Mouse (Mus musculus): Measurements from ENCODE around the gene P2rx5. TPM values are rescaled to one million over a fixed set of nuclear protein-coding genes. Genes with fewer than 3 reads are reported as not detected.

P2rx5 gene
- polyA plus RNA-seq, 1 experiment from 2014 or later, result 0.08 TPM

GRCm38 (mm10) chr11:73199879-73200278 is 39.7 kb downstream of the P2rx5 start:
- H3K4me2 ChIP-seq, result peak overlapping the region; percentile 66
- no peaks in the 10 kb centered on the region; the same call in 1 of the 2 replicates for H3K36me3 ChIP-seq (ENCODE audit: control insufficient read depth, insufficient read depth, low read length)
- no peak overlapping the region for H3K27ac ChIP-seq (ENCODE audit: low read depth, low read length)
- peak overlapping the region; percentile 52 for H3K4me3 ChIP-seq (ENCODE audit: low read depth, low read length)
- WGBS, result 5% methylated on average over 12 of the region's 12 CpGs
- peaks cover 6% of the 10 kb centered on the region; the same call in 1 of the 2 replicates for H3K4me1 ChIP-seq (ENCODE audit: control insufficient read depth, insufficient read depth, low read length)
- no peaks in the 10 kb centered on the region for H3K27me3 ChIP-seq (ENCODE audit: control insufficient read depth, insufficient read depth, low read length)
- ATAC-seq (ENCODE audit: low FRiP score), result no peak
- H3K9ac ChIP-seq (ENCODE audit: low read length), result peak overlapping the region; percentile 68
- DNase-seq (ENCODE audit: low spot score, missing footprints), result no peak
- H3K9me3 ChIP-seq (ENCODE audit: control insufficient read depth, low read length), result no peaks in the 10 kb centered on the region

GRCm38 (mm10) chr11:73201021-73201420 is 40.8 kb downstream of the P2rx5 start:
- WGBS, result 75% methylated on average over 2 of the region's 2 CpGs
- ATAC-seq (ENCODE audit: low FRiP score) (no peak), DNase-seq (ENCODE audit: low spot score, missing footprints) (no peak)
- no peak overlapping the region for H3K9ac ChIP-seq (ENCODE audit: low read length)
- H3K27me3 ChIP-seq (ENCODE audit: control insufficient read depth, insufficient read depth, low read length), result no peaks in the 10 kb centered on the region
- peaks cover 6% of the 10 kb centered on the region; the same call in 1 of the 2 replicates for H3K4me1 ChIP-seq (ENCODE audit: control insufficient read depth, insufficient read depth, low read length)
- H3K36me3 ChIP-seq (ENCODE audit: control insufficient read depth, insufficient read depth, low read length), result no peaks in the 10 kb centered on the region
- H3K9me3 ChIP-seq (ENCODE audit: control insufficient read depth, low read length), result no peaks in the 10 kb centered on the region
- no peak overlapping the region for H3K4me2 ChIP-seq
- H3K4me3 ChIP-seq (ENCODE audit: low read depth, low read length), result no peak overlapping the region
- no peak overlapping the region for H3K27ac ChIP-seq (ENCODE audit: low read depth, low read length)

DNA sequence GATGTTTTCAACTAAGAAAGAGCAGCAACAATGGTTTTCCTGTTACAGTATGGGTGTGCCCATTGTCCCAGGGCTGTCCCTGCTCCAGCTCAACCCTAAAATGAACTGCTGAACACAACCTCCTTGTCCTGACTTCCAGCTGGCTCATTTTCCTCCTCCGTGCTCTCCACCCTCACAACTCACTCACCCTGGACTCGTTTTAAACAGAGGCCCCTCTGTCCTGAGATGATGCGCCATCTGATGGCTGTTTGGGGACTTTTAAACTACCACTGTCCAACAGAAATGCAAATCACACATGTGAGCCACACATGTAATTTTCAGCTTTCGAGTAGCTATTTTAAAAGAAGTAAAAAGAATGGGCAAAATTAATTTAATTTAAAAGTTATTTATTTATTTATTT is 41.4 kb downstream of the P2rx5 start:
- Histone ChIP-seq H3K4me3 (ENCODE audit: low read depth, low read length) (no peak overlapping the region), H3K27ac (ENCODE audit: low read depth, low read length) (no peak overlapping the region), H3K9me3 (ENCODE audit: control insufficient read depth, low read length) (no peaks in the 10 kb centered on the region), H3K4me1 (ENCODE audit: control insufficient read depth, insufficient read depth, low read length) (peaks cover 6% of the 10 kb centered on the region; the same call in 1 of the 2 replicates), H3K4me2 (no peak overlapping the region), H3K9ac (ENCODE audit: low read length) (no peak overlapping the region), H3K27me3 (ENCODE audit: control insufficient read depth, insufficient read depth, low read length) (no peaks in the 10 kb centered on the region), H3K36me3 (ENCODE audit: control insufficient read depth, insufficient read depth, low read length) (no peaks in the 10 kb centered on the region)
- DNase-seq (ENCODE audit: low spot score, missing footprints), result no peak
- no peak for ATAC-seq (ENCODE audit: low FRiP score)
- 38% methylated on average over 4 of the region's 4 CpGs for WGBS

GRCm38 (mm10) chr11:73203895-73204294 is 43.7 kb downstream of the P2rx5 start:
- Histone ChIP-seq H3K9ac (ENCODE audit: low read length) (no peak overlapping the region), H3K4me2 (no peak overlapping the region), H3K4me1 (ENCODE audit: control insufficient read depth, insufficient read depth, low read length) (0 out of 2 replicates have a peak, but pooled peaks cover 3% of the 10 kb centered on the region), H3K36me3 (ENCODE audit: control insufficient read depth, insufficient read depth, low read length) (no peaks in the 10 kb centered on the region), H3K27me3 (ENCODE audit: control insufficient read depth, insufficient read depth, low read length) (no peaks in the 10 kb centered on the region), H3K4me3 (ENCODE audit: low read depth, low read length) (no peak overlapping the region), H3K9me3 (ENCODE audit: control insufficient read depth, low read length) (no peaks in the 10 kb centered on the region), H3K27ac (ENCODE audit: low read depth, low read length) (no peak overlapping the region)
- ATAC-seq (ENCODE audit: low FRiP score) (no peak), DNase-seq (ENCODE audit: low spot score, missing footprints) (no peak)
- 88% methylated on average over 8 of the region's 8 CpGs for WGBS

- no peak for DNase-seq (ENCODE audit: low spot score, missing footprints)
- H3K27me3 ChIP-seq (ENCODE audit: control insufficient read depth, insufficient read depth, low read length), result no peaks in the 10 kb centered on the region
- no peak overlapping the region for H3K27ac ChIP-seq (ENCODE audit: low read depth, low read length)
- no peaks in the 10 kb centered on the region for H3K36me3 ChIP-seq (ENCODE audit: control insufficient read depth, insufficient read depth, low read length)
- H3K9ac ChIP-seq (ENCODE audit: low read length), result no peak overlapping the region
- WGBS, result 77% methylated on average over 7 of the region's 7 CpGs
- no peak for ATAC-seq (ENCODE audit: low FRiP score)
- H3K4me2 ChIP-seq, result no peak overlapping the region
- no peak overlapping the region for H3K4me3 ChIP-seq (ENCODE audit: low read depth, low read length)
- no peaks in the 10 kb centered on the region for H3K9me3 ChIP-seq (ENCODE audit: control insufficient read depth, low read length)
- no peaks in the 10 kb centered on the region for H3K4me1 ChIP-seq (ENCODE audit: control insufficient read depth, insufficient read depth, low read length)
Measured at GRCm38 (mm10) chr11:73205194-73205593, 45.0 kb downstream of the P2rx5 start.

DNA sequence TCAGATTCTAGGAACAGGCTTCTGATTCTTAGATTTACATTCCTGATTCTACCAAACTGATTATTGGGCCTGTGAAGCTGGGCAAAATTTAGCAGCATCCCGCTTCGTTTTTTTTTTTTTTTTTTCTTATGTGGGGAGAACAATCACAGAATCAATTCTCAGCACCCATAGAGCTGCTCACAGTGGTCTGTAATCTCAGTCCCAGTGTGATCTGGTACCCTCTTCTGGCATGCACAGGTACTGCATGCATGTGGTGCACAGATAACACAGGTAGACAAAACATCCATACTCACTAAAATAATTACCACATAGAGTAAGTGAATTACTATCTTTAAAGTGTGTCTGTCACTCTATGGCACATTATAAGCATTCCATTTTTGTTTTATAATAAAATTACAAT is 47.4 kb downstream of the P2rx5 start:
- no peak overlapping the region for H3K4me2 ChIP-seq
- H3K27me3 ChIP-seq (ENCODE audit: control insufficient read depth, insufficient read depth, low read length), result no peaks in the 10 kb centered on the region
- no peak overlapping the region for H3K4me3 ChIP-seq (ENCODE audit: low read depth, low read length)
- H3K27ac ChIP-seq (ENCODE audit: low read depth, low read length), result no peak overlapping the region
- ATAC-seq (ENCODE audit: low FRiP score), result no peak
- H3K9me3 ChIP-seq (ENCODE audit: control insufficient read depth, low read length), result no peaks in the 10 kb centered on the region
- no peak for DNase-seq (ENCODE audit: low spot score, missing footprints)
- H3K36me3 ChIP-seq (ENCODE audit: control insufficient read depth, insufficient read depth, low read length), result no peaks in the 10 kb centered on the region
- no peaks in the 10 kb centered on the region for H3K4me1 ChIP-seq (ENCODE audit: control insufficient read depth, insufficient read depth, low read length)
- WGBS, result 75% methylated on average over 2 of the region's 2 CpGs
- no peak overlapping the region for H3K9ac ChIP-seq (ENCODE audit: low read length)

- no peak for DNase-seq (ENCODE audit: low spot score, missing footprints)
- WGBS, result 82% methylated on average over 3 of the region's 3 CpGs
Measured at GRCm38 (mm10) chr11:73213956-73214355, 53.7 kb downstream of the P2rx5 start.

DNA sequence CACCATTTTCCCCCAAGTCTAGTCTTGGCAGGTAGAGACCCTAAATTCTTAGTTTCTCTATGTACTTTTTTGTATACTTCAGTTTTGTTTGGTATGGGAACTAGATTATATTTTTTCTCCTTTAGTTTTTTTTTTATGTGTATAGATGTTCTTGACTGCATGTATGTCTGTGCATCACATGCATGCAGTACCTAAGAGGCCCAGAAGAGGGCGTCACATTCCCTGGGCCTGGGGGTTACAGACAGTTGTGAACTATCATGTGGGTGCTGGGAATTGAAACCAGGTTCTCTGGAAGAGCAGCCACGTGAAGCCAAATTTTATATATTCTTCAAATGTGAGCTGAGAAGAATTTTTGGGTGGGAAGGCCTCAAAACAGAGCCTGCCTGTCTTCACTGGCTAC is 59.5 kb downstream of the P2rx5 start:
- no peaks in the 10 kb centered on the region for H3K4me1 ChIP-seq (ENCODE audit: control insufficient read depth, insufficient read depth, low read length)
- H3K27me3 ChIP-seq (ENCODE audit: control insufficient read depth, insufficient read depth, low read length), result no peaks in the 10 kb centered on the region
- no peaks in the 10 kb centered on the region for H3K9me3 ChIP-seq (ENCODE audit: control insufficient read depth, low read length)
- H3K4me2 ChIP-seq, result no peak overlapping the region
- 63% methylated on average over 2 of the region's 2 CpGs for WGBS
- H3K27ac ChIP-seq (ENCODE audit: low read depth, low read length), result no peak overlapping the region
- H3K36me3 ChIP-seq (ENCODE audit: control insufficient read depth, insufficient read depth, low read length), result no peaks in the 10 kb centered on the region
- no peak for ATAC-seq (ENCODE audit: low FRiP score)
- H3K9ac ChIP-seq (ENCODE audit: low read length), result no peak overlapping the region
- no peak for DNase-seq (ENCODE audit: low spot score, missing footprints)
- no peak overlapping the region for H3K4me3 ChIP-seq (ENCODE audit: low read depth, low read length)

More at GRCm38 (mm10) chr11:73213956-73214355, 53.7 kb downstream of the P2rx5 start:
- Histone ChIP-seq H3K4me2 (no peak overlapping the region), H3K4me1 (ENCODE audit: control insufficient read depth, insufficient read depth, low read length) (no peaks in the 10 kb centered on the region), H3K9ac (ENCODE audit: low read length) (no peak overlapping the region), H3K36me3 (ENCODE audit: control insufficient read depth, insufficient read depth, low read length) (no peaks in the 10 kb centered on the region), H3K27ac (ENCODE audit: low read depth, low read length) (no peak overlapping the region), H3K9me3 (ENCODE audit: control insufficient read depth, low read length) (no peaks in the 10 kb centered on the region), H3K4me3 (ENCODE audit: low read depth, low read length) (no peak overlapping the region), H3K27me3 (ENCODE audit: control insufficient read depth, insufficient read depth, low read length) (no peaks in the 10 kb centered on the region)
- no peak for ATAC-seq (ENCODE audit: low FRiP score)

GRCm38 (mm10) chr11:73220651-73221050 is 60.4 kb downstream of the P2rx5 start:
- H3K4me1 ChIP-seq (ENCODE audit: control insufficient read depth, insufficient read depth, low read length), result no peaks in the 10 kb centered on the region
- H3K4me2 ChIP-seq, result no peak overlapping the region
- H3K4me3 ChIP-seq (ENCODE audit: low read depth, low read length), result no peak overlapping the region
- no peaks in the 10 kb centered on the region for H3K9me3 ChIP-seq (ENCODE audit: control insufficient read depth, low read length)
- ATAC-seq (ENCODE audit: low FRiP score), result no peak
- DNase-seq (ENCODE audit: low spot score, missing footprints), result no peak
- no peaks in the 10 kb centered on the region for H3K27me3 ChIP-seq (ENCODE audit: control insufficient read depth, insufficient read depth, low read length)
- no peaks in the 10 kb centered on the region for H3K36me3 ChIP-seq (ENCODE audit: control insufficient read depth, insufficient read depth, low read length)
- H3K27ac ChIP-seq (ENCODE audit: low read depth, low read length), result no peak overlapping the region
- 97% methylated on average over 1 of the region's 1 CpGs for WGBS
- no peak overlapping the region for H3K9ac ChIP-seq (ENCODE audit: low read length)
